Mouse (Mus musculus): ENCODE data around the gene Gm17651.

DNA sequence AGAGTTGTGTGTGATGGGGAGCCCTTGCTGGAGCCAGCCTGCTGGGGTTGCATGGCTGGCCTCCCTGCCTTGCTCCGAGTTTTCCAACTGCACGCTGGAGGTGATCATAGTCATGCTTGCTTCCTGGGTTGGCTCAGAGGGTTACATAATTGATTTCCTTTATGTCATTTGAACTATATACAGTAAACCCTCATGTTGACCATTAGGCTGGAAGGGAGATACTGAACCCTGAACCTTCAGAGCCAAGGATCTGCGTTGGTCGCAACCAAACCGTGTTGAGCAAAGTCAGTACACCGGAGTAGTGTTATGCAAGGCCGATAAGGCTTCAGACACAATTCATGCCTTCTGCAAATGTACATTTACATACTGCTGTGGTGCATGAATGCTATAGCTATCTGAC is 46.6 kb downstream of the Gm17651 start:
- no peak for TF ChIP-seq CTCF (IDR thresholded peaks at IDR 0.05; ENCODE audit: borderline replicate concordance, extremely low read depth, insufficient read depth, insufficient read length)
- TF ChIP-seq POLR2A (IDR thresholded peaks at IDR 0.05; ENCODE audit: borderline replicate concordance, extremely low read depth, insufficient read depth, insufficient read length, poor library complexity, severe bottlenecking): no peak
